Mouse (Mus musculus) cerebellum, adult 2 months (tissue): Measurements from ENCODE around the gene Adrb1. TPM values are rescaled to one million over a fixed set of nuclear protein-coding genes. Genes with fewer than 3 reads are reported as not detected.
"Not testable (repeated sequence)": the region's sequence is repeated elsewhere in the genome, so short reads cannot be mapped to it uniquely, and the experiment has no call there.

Experiments used
- DNase-seq, 2 experiments: peaks; one replicate each; pipeline ENCODE4 v3.0.0; 2021
- H3K27ac ChIP-seq: fragments of 200-500 bp; 2 replicates; pipeline ENCODE4 v1.5.1; 2012; ENCODE audit warnings: low read length, control low read depth, inconsistent platforms; ENCODE audit not compliant: insufficient read depth
- H3K27me3 ChIP-seq: fragments of 200-500 bp; 2 replicates; pipeline ENCODE4 v1.6.1; 2012; ENCODE audit warnings: inconsistent platforms, mild to moderate bottlenecking, low read length, moderate library complexity; ENCODE audit not compliant: control insufficient read depth, insufficient read depth
- H3K4me1 ChIP-seq: fragments of 200-500 bp; 2 replicates; pipeline ENCODE4 v1.6.1; 2011; ENCODE audit warnings: low read length; ENCODE audit not compliant: control insufficient read depth, insufficient read depth
- H3K4me3 ChIP-seq: fragments of 200-500 bp; replicated peaks from 2 replicates; pipeline ENCODE3; 2011; ENCODE audit warnings: mild to moderate bottlenecking, low read depth, low read length, control low read depth; ENCODE audit not compliant: insufficient read depth
- CTCF ChIP-seq: fragments of 200-500 bp; IDR thresholded peaks from 2 replicates; pipeline ENCODE4 v1.5.1; 2011; ENCODE audit warnings: low read depth, mild to moderate bottlenecking, control low read depth, low read length, moderate library complexity, borderline replicate concordance; ENCODE audit not compliant: insufficient read depth
- POLR2A ChIP-seq: fragments of 200-500 bp; IDR thresholded peaks from 2 replicates; pipeline ENCODE4 v1.6.1; 2011; ENCODE audit warnings: low read length, control low read depth, borderline replicate concordance; ENCODE audit not compliant: insufficient read depth
- WGBS: fragments of 180-500 bp; shearing (Covaris S2); methylation state at CpG from one replicate; pipeline ENCODE4 v1.1.7; 2018; 5-methylcytosine and 5-hydroxymethylcytosine counted together
- polyA plus RNA-seq: library from polyadenylated mRNA; depleted of rRNA; stranded (reverse); fragments of >200 nt; gene quantifications from 2 replicates; pipeline ENCODE4 v1.2.3, GENCODE M21; 2012; rRNA removed

Adrb1 gene
- polyA plus RNA-seq, 1 experiment: 4.1 TPM

GRCm38 (mm10) chr19:56774971-56775892, 53.2 kb downstream of the Adrb1 start:
- WGBS: 39% methylated on average over 24 of the region's 24 CpGs
- H3K4me1 ChIP-seq: no peaks in the 10 kb centered on the region

GRCm38 (mm10) chr19:56775893-56776718, 54.1 kb downstream of the Adrb1 start:
- no peak for DNase-seq
- Histone ChIP-seq H3K27ac (no peak overlapping the region), H3K27me3 (no peaks in the 10 kb centered on the region), H3K4me1 (no peaks in the 10 kb centered on the region), H3K4me3 (no peak overlapping the region)
- TF ChIP-seq CTCF (no peak), POLR2A (no peak)
- 30% methylated on average over 18 of the region's 18 CpGs for WGBS

More at GRCm38 (mm10) chr19:56774971-56775892, 53.2 kb downstream of the Adrb1 start:
- H3K27me3 ChIP-seq: no peaks in the 10 kb centered on the region
- no peak overlapping the region for H3K4me3 ChIP-seq
- no peak for TF ChIP-seq POLR2A
- TF ChIP-seq CTCF: no peak
- DNase-seq: no peak
- no peak overlapping the region for H3K27ac ChIP-seq

- Histone ChIP-seq H3K4me1 (no peaks in the 10 kb centered on the region), H3K27ac (no peak overlapping the region), H3K4me3 (no peak overlapping the region), H3K27me3 (no peaks in the 10 kb centered on the region)
- DNase-seq: peak; percentile 19 to 23
- 53% methylated on average over 16 of the region's 16 CpGs for WGBS
- TF ChIP-seq POLR2A (no peak), CTCF (peak; percentile 76)
Observed at GRCm38 (mm10) chr19:56776719-56777382, 54.9 kb downstream of the Adrb1 start.

DNA sequence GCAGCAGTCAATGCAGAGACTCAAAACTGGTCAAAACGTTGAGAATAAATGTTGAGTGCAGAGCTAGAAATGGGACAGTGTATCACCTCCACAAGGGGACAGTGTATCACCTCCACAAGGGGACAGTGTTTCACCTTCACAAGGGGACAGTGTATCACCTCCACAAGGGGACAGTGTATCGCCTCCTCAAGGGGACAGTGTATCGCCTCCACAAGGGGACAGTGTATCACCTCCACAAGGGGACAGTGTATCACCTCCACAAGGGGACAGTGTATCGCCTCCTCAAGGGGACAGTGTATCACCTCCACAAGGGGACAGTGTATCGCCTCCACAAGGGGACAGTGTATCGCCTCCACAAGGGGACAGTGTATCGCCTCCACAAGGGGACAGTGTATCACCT, 56.5 kb downstream of the Adrb1 start:
- WGBS: 91% methylated on average over 7 of the region's 7 CpGs
- H3K27ac ChIP-seq, DNase-seq, H3K27me3 ChIP-seq, H3K4me3 ChIP-seq, H3K4me1 ChIP-seq: not testable (repeated sequence)

Other genes with a start within 250 kb of the Adrb1 start
- gene Dclre1a, start 174.0 kb upstream of the Adrb1 start, polyA plus RNA-seq: 8.4 and 9.4 TPM in 2 replicates
- 10.8 and 11.8 TPM in 2 replicates for gene Nhlrc2, start 173.9 kb upstream of the Adrb1 start, polyA plus RNA-seq
- 24.3 and 24.4 TPM in 2 replicates for gene Ccdc186, start 100.0 kb downstream of the Adrb1 start, polyA plus RNA-seq
- 0.13 and 0.20 TPM in 2 replicates for gene Tdrd1, start 104.0 kb downstream of the Adrb1 start, polyA plus RNA-seq
- gene Vwa2, start 152.1 kb downstream of the Adrb1 start, polyA plus RNA-seq: 0.05 TPM in 1 of 2 replicates, not detected in the other